Mouse (Mus musculus): ENCODE measurements around the gene Dnpep. TPM values are rescaled to one million over a fixed set of nuclear protein-coding genes. Genes with fewer than 3 reads are reported as not detected.

The Dnpep gene
- total RNA-seq, 2 experiments from 2014 or later, result 49.4 to 53.0 TPM

DNA sequence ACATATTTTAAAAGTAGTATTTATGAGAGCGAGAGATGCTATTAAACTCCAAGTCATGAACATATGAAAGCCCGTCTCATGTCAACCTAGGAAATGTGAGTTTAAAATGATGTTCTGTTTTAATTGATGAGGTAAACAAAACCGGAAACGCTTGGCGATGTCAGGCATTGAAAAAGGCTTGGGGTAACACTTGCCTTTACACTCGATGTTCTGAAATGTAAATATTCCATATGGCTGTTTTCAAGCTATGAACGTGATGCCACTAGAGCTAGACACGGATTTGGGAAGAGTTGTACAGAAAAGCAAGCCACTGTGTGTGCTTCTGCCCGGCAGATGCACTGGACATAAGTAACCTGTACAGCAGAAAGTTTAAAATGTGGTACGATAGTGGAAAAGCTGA, 1.4 kb upstream of the Dnpep start:
- H3K4me3 ChIP-seq, result no peak overlapping the region
- H3K27ac ChIP-seq, result no peak overlapping the region
- no peak for TF ChIP-seq CTCF (IDR thresholded peaks at IDR 0.05)
- no peak for DNase-seq (ENCODE audit: extremely low spot score in 1 of 2, low spot score in 2 of 2)
- intact Hi-C loops (cut with DNase I), result loop anchor here (5.0 kb wide), 1 partner anchor 732 kb away; the partner anchor contains the start of genes Bcs1l and Zfp142

DNA sequence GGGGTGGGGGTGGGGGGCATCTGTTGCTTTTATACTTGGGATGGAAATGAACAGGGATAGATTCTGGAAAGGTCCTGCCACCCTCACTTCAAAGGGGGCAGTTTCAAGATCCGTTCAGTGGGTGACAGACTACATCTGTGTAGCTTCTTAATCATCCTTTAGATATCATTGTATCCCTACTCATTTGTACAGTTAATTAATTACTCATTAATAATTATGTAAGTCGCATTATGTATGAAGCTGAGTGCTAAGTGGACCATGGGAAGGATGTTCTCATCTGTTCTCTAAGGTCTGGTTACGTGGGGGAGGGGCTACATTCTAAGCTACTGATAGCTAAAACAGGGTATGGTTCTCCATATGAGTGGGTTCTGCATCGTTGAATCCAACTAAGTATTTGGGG, 946 bp upstream of the Dnpep start:
- no peak overlapping the region for H3K27ac ChIP-seq
- no peak for TF ChIP-seq CTCF (IDR thresholded peaks at IDR 0.05)
- H3K4me3 ChIP-seq, result no peak overlapping the region
- intact Hi-C loops (cut with DNase I), result loop anchor here (5.0 kb wide), 1 partner anchor 731 kb away; the partner anchor contains the start of genes Bcs1l and Zfp142
- DNase-seq (ENCODE audit: extremely low spot score in 1 of 2, low spot score in 2 of 2), result no peak

DNA sequence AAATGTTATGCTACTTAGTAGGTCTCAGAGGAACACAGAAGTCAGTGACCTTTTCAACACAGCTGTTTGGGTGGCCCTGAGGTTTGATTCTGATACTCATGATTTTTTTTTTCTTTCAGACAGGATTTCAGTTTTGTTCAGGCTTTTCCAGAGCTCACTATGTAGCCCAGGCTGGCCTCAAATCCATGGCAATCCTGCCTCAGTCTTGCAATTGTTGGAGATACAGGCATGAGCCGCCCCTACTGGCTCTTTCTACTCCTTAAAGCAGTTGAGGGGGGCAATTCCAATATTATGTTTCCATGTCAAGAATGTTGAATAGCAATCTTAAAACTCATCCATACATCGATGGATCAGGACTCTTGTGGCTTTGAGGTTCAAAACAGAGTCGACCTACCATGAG, 511 bp upstream of the Dnpep start:
- intact Hi-C loops (cut with DNase I), result loop anchor here (5.0 kb wide), 1 partner anchor 731 kb away; the partner anchor contains the start of genes Bcs1l and Zfp142
- Histone ChIP-seq H3K4me3 (peak overlapping the region; percentile 24), H3K27ac (peak overlapping the region; percentile 13)
- no peak for DNase-seq (ENCODE audit: extremely low spot score in 1 of 2, low spot score in 2 of 2)
- TF ChIP-seq CTCF (IDR thresholded peaks at IDR 0.05), result no peak

DNA sequence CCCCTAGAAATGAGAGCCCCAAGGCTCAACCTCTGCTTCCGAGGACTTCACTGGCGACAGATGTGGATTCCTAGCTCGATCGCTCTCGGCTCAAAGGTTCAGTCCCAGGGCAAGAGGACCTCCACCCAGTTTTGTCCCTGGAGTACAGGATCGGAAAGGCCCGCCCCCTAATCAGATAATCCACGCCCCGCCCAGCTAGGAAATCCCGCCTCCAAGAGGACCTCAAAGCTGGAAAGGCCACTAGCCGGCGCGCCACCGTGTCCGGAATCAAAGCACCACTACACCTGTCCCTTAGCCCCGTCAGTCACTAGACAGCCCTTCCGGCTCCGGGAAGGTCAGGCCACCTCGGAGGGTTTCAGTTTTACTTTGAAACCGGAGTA, 939 bp downstream of the Dnpep start:
- intact Hi-C loops (cut with DNase I), result loop anchor here (5.0 kb wide), 1 partner anchor 730 kb away; the partner anchor contains the start of genes Bcs1l and Zfp142
- no peak; the same call in 1 of the 2 replicates for TF ChIP-seq CTCF (IDR thresholded peaks at IDR 0.05)
- Histone ChIP-seq H3K27ac (peak overlapping the region; percentile 97), H3K4me3 (peak overlapping the region; percentile 95)
- peak; percentile 72 to 73 for DNase-seq (ENCODE audit: extremely low spot score in 1 of 2, low spot score in 2 of 2)

DNA sequence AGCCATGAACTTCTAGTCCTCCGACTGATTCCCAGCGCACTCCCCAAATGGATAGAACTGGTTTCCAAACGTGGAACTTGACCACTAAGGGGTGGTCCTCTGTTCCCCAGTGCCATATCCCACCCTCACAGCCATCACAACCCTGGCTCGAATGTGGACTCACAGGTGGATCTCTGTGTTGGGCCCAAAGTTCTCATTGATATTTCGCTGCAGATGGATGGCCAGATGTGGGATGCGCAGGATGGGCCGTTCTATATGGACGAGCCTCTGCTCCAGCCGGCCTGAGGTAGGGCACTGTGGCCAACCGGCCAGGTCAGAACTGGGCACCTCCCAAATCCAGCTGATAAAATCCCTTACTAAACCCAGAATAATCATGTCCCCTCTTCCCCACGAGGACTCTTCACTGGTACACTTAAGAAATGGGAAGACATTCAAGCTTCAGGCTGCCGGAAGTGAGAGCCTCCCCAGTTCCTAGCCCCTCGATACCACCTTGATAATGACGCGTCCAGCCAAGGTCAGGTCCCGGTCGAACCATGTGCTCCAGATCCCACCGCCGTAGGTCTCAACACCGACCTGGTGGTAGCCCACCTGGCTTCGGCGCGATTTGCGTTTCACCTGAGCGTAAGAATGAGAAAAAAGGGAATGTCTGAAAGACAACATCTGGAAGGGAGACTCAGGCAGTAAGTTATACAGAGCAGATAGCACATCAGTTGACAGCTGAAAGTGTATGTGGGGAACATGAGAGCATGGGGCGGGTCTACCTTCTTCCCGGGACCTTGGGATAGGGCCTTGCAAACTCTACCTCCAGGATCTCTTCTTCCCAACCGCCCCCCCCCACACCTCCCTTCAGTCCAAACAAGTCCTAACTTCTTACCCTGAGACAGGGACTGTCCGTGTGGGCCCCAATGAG, 2.1 kb downstream of the Dnpep start:
- intact Hi-C loops (cut with DNase I), result loop anchor here (5.0 kb wide), 1 partner anchor 728 kb away; the partner anchor contains the start of genes Bcs1l and Zfp142
- DNase-seq (ENCODE audit: extremely low spot score in 1 of 2, low spot score in 2 of 2), result no peak
- TF ChIP-seq CTCF (IDR thresholded peaks at IDR 0.05), result no peak
- H3K4me3 ChIP-seq, result no peak overlapping the region; the same call in 1 of the 2 replicates
- no peak overlapping the region for H3K27ac ChIP-seq

DNA sequence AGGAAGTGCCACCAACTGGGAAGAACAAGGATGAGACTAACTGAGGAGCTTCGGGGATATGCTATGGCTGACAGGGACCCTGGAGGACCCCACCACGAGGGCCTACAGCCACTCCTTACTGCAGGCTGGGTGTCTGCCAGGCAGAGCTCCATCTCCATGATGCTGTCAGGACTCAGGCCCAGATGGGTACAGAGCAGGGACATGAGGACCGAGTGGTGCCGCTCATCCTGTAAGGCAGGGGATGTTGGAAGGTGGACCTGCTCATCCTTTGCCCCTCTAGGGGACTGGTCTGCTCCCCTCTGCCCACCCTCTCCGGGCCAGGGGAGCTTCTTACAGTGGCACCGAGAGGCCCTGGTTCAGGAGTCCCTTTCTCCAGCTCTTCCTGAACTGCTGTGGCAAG, 2.8 kb downstream of the Dnpep start:
- DNase-seq (ENCODE audit: extremely low spot score in 1 of 2, low spot score in 2 of 2), result no peak
- no peak overlapping the region for H3K27ac ChIP-seq
- no peak for TF ChIP-seq CTCF (IDR thresholded peaks at IDR 0.05)
- intact Hi-C loops (cut with DNase I), result loop anchor here (5.0 kb wide), 1 partner anchor 728 kb away; the partner anchor contains the start of genes Bcs1l and Zfp142
- no peak overlapping the region for H3K4me3 ChIP-seq

DNA sequence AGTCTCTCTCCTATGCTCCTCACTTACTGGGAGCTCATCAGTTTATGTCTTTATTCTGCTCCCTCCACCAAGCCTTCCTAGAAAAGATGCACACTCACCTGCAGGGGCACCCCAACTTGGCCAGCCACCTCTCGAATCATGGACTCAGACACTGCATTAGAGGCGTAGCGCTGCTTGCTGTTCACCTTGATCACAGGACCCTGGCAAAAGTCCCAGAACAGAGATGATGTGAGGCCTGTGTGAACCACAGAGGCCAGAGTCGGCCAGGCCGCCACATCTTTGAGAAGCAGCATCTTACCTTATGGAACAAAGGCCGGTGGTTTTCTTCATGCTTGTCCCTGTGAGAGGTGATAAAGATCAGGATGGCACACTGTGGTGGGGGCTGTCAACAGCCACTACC, 6.1 kb downstream of the Dnpep start:
- DNase-seq (ENCODE audit: extremely low spot score in 1 of 2, low spot score in 2 of 2), result no peak
- Histone ChIP-seq H3K4me3 (no peak overlapping the region), H3K27ac (no peak overlapping the region)
- intact Hi-C loops (cut with DNase I), result no loop called here
- TF ChIP-seq CTCF (IDR thresholded peaks at IDR 0.05), result no peak

DNA sequence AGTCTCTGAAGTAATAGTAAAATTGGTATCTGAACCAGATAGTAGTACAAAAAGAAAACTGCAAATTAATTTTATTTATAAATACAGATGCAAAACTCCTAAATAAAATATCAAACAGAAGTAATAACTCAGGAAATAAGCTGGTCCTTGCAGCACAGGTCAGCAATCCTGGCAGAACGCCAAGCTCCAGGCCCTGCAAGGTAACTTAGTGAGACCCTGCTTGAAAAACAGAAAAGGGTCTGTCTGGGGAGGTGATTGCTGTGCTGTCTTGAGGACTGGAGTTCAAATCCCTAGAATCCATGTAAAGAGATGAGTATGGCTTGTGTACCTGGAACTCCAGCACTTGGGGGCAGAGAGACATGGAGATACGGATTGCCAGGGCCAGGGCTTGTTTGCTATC, 13.1 kb downstream of the Dnpep start:
- intact Hi-C loops (cut with DNase I), result no loop called here
- no peak overlapping the region for H3K4me3 ChIP-seq
- TF ChIP-seq CTCF (IDR thresholded peaks at IDR 0.05), result no peak
- DNase-seq (ENCODE audit: extremely low spot score in 1 of 2, low spot score in 2 of 2), result no peak
- H3K27ac ChIP-seq, result no peak overlapping the region

DNA sequence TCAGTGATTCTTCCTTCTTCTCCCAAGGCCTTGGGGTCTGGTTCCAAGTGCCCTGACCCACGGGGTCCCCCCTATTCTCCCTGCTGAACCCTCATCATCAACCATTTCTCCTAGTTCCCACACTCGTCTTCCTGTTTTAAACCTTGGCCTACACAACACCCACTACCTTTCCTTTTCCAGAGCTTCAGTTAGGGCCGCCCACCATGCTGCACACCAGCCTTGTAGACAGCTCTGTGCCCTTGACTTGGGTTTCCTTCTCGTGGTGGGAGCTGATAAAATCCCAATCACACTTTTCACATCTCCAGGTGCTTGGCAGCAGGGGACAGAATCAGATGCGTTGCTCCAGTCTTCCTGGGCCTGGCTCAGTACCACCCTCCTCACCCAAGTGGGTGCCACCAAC, 23.5 kb downstream of the Dnpep start:
- H3K4me3 ChIP-seq, result no peak overlapping the region
- H3K27ac ChIP-seq, result peak overlapping the region; percentile 62; the same call in 1 of the 2 replicates
- DNase-seq (ENCODE audit: extremely low spot score in 1 of 2, low spot score in 2 of 2), result no peak
- intact Hi-C loops (cut with DNase I), result no loop called here
- no peak for TF ChIP-seq CTCF (IDR thresholded peaks at IDR 0.05)

DNA sequence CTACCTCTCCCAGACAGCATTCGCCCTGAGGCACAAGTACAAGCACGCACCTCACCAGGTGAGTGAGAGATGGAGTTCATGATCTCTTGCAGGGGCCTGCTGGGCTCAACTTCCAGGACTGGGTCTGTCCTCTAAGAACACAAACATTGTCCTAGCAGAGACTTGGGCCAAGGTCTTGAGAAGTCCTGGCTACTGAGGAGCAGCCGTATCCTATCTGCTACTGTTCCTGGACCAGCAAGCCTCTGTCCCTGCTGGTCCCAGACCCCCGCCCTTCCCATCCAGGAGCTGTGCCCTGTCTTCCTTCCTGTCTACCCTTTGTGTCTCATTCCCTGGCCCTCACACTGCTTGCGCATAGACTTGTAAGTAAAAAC, 24.5 kb downstream of the Dnpep start:
- TF ChIP-seq CTCF (IDR thresholded peaks at IDR 0.05), result no peak
- intact Hi-C loops (cut with DNase I), result no loop called here
- Histone ChIP-seq H3K4me3 (no peak overlapping the region), H3K27ac (no peak overlapping the region)
- DNase-seq (ENCODE audit: extremely low spot score in 1 of 2, low spot score in 2 of 2), result no peak

DNA sequence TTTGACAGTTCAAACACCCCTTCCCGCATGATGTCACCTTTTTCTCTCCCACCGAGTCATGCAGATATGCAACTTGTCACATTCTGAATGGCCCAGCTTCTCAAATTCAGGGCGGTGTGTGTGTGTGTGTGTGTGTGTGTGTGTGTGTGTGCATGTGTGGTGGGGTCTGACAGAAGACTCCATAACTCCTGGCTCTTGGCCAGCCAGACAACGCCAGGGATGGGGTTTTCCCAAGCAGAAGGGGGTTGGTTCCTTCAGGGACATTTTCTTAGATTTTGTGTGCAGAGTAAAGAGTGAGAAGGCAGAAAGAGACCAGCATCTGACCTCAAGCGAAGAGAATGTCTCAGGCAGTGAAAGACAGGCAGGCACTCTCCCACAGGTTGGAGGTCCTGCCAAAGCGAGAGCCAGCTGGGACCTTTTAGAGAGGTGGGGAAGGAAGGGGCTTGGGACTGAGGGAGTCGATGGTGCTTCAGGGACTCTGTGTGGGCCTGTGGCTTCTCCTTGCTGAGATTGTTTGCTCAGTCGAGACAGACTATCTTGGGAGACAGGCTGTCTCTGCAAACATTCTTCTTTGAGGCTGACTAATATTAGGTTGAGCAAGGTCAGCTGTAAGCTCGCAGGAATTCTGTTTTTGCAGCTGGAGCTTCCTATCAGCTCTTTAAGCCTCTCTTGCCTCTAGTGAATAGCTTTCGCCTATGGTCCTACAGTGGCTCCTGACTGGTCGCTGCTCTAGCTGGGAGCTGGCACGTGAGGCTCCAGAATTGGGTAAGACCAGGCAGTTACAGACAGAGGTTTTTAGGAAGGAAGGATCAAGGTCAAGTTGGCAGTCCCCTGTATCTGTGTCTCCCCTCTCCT, 25.1 kb downstream of the Dnpep start:
- DNase-seq (ENCODE audit: extremely low spot score in 1 of 2, low spot score in 2 of 2), result no peak
- Histone ChIP-seq H3K4me3 (no peak overlapping the region), H3K27ac (no peak overlapping the region)
- intact Hi-C loops (cut with DNase I), result no loop called here
- TF ChIP-seq CTCF (IDR thresholded peaks at IDR 0.05), result no peak

DNA sequence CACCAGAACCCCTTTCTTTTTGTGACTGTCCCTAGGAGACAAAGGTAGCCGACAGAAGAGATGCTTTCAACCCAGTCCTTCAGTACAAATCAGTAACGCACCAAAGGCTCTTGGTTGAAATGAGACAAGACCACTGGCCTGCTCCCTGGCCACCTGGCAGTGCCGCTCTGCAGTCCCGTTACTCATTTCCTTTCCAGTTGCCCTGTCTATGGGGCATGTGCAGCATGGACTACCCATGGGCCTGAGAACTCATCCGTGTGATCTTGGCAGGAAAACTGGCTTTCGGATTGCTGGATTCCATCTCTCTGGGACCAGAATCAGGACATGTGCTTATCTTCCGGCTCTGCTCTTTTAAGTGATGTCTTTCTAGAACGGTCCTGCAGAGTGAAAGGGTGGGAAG, 26.5 kb downstream of the Dnpep start:
- no peak overlapping the region for H3K27ac ChIP-seq
- no peak for DNase-seq (ENCODE audit: extremely low spot score in 1 of 2, low spot score in 2 of 2)
- H3K4me3 ChIP-seq, result no peak overlapping the region
- no peak for TF ChIP-seq CTCF (IDR thresholded peaks at IDR 0.05)
- intact Hi-C loops (cut with DNase I), result loop anchor here (2.0 kb wide), 2 partner anchors 29 to 37 kb away; no protein-coding TSS in a partner anchor
